Mouse (Mus musculus) G1E-ER4 (cell line): ENCODE measurements at regions not wholly inside any gene's neighbourhood (a gene's known extent, or its start where the extent isn't known, plus 50 kb on each side); places are given as distances from the start of the nearest gene placed in this dataset.

Source experiments
- GATA1 ChIP-seq: IDR thresholded peaks from one replicate; pipeline ENCODE4 v1.8.0; 2012; ENCODE audit warnings: low read length, inconsistent platforms

- no peak for TF ChIP-seq GATA1
Observed at GRCm38 (mm10) chr9:120873293-120873692, 55.7 kb upstream of the Ctnnb1 start.

- no peak for TF ChIP-seq GATA1
Observed at GRCm38 (mm10) chr9:120874416-120874976, 54.5 kb upstream of the Ctnnb1 start.

- TF ChIP-seq GATA1 = no peak
Observed at GRCm38 (mm10) chr9:120877101-120877500, 51.9 kb upstream of the Ctnnb1 start.
